Mouse (Mus musculus) megakaryocyte, embryonic 14.5 days (primary cell): ENCODE measurements around the gene Agxt.

Source experiments
- FLI1 ChIP-seq: IDR thresholded peaks from 2 replicates; pipeline ENCODE4 v1.6.1; 2012; ENCODE audit warnings: low read length, inconsistent platforms, mixed read lengths
- GATA1 ChIP-seq: IDR thresholded peaks from 3 replicates; pipeline ENCODE4 v1.6.1; 2012; ENCODE audit warnings: mixed read lengths, low read length, inconsistent platforms, borderline replicate concordance

- no peak for TF ChIP-seq GATA1
- TF ChIP-seq FLI1, result no peak
Measured at GRCm38 (mm10) chr1:93125256-93125655, 9.8 kb upstream of the Agxt start.
